Mouse (Mus musculus) midbrain, embryonic 16.5 days (tissue): ENCODE results near the gene Gtf3c5. TPM values are rescaled to one million over a fixed set of nuclear protein-coding genes. Genes with fewer than 3 reads are reported as not detected.

Experiments
- ATAC-seq: fragments of 200-750 bp; cut with Nextera tagmentation; 2 replicates; pipeline ENCODE4 v1.8.0; 2017; ENCODE audit warnings: moderate TSS enrichment
- H3K27ac ChIP-seq: fragments of 300-500 bp; sonication (generic); 2 replicates; pipeline ENCODE4 v1.5.1; 2014; ENCODE audit warnings: mild to moderate bottlenecking, low read length, mixed read lengths
- H3K27me3 ChIP-seq: fragments of 300-500 bp; sonication (generic); 2 replicates; pipeline ENCODE4 v1.6.1; 2014; ENCODE audit warnings: low read depth, low read length, mixed read lengths; ENCODE audit not compliant: control insufficient read depth, insufficient read depth
- H3K36me3 ChIP-seq: fragments of 300-500 bp; sonication (generic); 2 replicates; pipeline ENCODE4 v1.6.1; 2014; ENCODE audit warnings: mild to moderate bottlenecking, low read length, moderate library complexity, mixed read lengths; ENCODE audit not compliant: control insufficient read depth, insufficient read depth
- H3K4me1 ChIP-seq: fragments of 300-500 bp; sonication (generic); 2 replicates; pipeline ENCODE4 v1.6.1; 2014; ENCODE audit warnings: mild to moderate bottlenecking, low read length, mixed read lengths; ENCODE audit not compliant: control insufficient read depth, insufficient read depth
- H3K4me2 ChIP-seq: fragments of 300-500 bp; sonication (generic); 2 replicates; pipeline ENCODE4 v1.6.1; 2014; ENCODE audit warnings: mild to moderate bottlenecking, low read length, mixed read lengths
- H3K4me3 ChIP-seq: fragments of 300-500 bp; sonication (generic); 2 replicates; pipeline ENCODE4 v1.5.1; 2014; ENCODE audit warnings: low read depth, mild to moderate bottlenecking, low read length, moderate library complexity, mixed read lengths
- H3K9ac ChIP-seq: fragments of 300-500 bp; sonication (generic); 2 replicates; pipeline ENCODE4 v1.6.1; 2014; ENCODE audit warnings: low read depth, low read length, mixed read lengths
- H3K9me3 ChIP-seq: fragments of 300-500 bp; sonication (generic); replicated peaks from 2 replicates; pipeline ENCODE4 v1.6.1; 2014; ENCODE audit warnings: mild to moderate bottlenecking, low read length, mixed read lengths; ENCODE audit not compliant: control insufficient read depth, poor library complexity, severe bottlenecking
- WGBS: fragments of 180-500 bp; shearing (Covaris S2); extraction: QIAGEN DNeasy Blood & Tissue Kit; methylation state at CpG from one replicate; pipeline ENCODE4 v1.1.7; 2014; 5-methylcytosine and 5-hydroxymethylcytosine counted together
- polyA plus RNA-seq: library from polyadenylated mRNA; unstranded; fragments of >200 nt; fragmentation: Nextera tagmentation; extraction: Ambion mirVana; gene quantifications from 2 replicates; pipeline ENCODE4 v1.2.1, GENCODE M21; 2015

Gene Gtf3c5
- polyA plus RNA-seq, 1 experiment from 2014 or later: 42.3 TPM

DNA sequence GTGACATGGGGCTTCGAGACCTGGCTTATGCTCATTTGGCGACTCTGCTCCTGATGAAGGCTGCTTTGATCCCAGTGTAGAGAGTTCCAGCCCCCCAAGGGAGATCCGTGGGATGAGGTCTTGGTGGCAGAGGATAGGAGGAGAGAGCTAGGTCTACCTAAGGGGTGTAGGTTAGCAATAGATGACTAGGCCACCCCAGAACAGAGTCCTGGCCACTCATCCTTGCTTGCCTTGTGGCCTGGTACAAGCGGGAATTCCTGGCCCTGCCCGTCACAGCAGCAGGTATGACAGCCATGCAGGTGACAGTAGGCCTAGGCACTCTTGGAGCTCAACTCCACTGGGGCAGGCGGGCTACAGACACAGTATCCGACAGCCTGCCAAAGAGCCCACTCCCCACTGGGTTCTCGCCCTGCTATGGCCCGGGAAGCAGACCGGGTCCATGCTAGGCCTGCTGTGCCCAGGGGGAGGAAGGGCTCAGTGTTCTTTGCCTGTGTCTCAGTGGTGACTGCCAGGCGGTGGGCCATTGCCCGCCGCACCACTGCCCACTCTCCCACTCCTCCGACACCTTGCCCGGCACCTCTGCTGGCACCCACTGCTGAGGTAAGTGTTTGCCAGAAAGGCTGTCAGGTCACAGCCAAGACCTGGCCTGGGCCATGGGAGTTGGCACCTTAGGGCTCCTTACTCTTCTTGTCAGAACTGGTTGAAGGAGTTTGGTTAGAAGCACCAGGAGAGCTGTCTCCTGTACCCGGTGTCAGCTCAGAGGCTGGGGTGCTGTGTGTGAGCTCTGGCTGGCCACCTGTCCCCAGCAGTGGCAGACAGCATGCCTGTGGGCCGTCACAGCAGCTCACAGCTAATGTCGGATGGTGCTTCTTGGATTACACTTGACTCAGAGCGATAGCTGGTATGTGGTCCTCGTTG, 55.9 kb downstream of the Gtf3c5 start:
- Histone ChIP-seq H3K27ac (no peak overlapping the region), H3K9ac (peak overlapping the region; percentile 16; the same call in 1 of the 2 replicates), H3K4me2 (no peak overlapping the region), H3K27me3 (no peaks in the 10 kb centered on the region), H3K36me3 (no peaks in the 10 kb centered on the region), H3K4me1 (peaks cover 64% of the 10 kb centered on the region), H3K4me3 (no peak overlapping the region), H3K9me3 (no peaks in the 10 kb centered on the region)
- ATAC-seq: no peak
- 86% methylated on average over 20 of the region's 20 CpGs for WGBS

DNA sequence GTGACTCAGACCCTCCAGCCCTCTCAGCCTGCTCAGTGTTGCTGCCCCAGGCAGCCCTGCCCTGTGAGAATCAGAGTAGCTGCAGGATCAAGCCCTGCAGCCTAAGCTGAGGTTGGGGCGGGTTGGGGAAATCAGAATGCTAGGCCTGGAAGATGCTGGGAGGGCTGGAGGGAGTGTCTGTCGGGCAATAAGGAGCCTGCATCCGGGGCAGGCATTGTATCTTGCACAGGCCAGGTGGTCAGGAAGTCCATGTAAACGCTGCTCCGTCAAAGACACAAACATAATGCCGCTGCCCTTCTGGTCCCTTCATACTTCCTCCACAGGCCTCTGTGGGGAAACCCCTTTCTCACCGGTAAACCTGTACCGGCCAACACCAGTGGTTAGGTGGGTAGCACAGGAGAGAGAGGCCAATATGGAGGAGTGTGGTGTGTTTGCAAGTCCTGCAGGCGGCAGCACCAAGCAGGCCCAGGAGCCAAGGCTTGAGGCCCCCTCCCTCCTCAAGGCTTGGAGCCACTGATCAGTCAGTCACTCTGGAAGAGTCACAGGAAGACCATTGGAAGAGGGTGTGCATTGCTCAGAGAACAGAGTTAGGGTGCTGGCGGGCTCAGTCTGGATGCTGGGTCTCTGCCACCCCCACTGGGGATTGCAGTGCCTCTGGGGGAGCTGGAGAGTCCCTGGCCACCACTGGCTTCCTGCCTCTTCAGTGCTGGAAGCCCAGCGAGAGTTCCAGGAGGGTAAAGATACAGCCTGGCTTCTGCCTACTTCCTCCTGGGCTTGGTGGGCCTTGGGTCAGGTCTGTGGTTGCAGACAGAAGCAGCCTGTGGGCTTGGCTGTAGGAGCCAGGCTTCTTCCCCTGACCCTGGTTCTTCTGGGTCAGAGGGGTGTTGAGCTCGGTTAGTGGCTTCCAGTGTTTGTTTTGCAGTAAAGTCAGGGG, 57.3 kb downstream of the Gtf3c5 start:
- ATAC-seq: no peak
- H3K4me3 ChIP-seq: no peak overlapping the region
- no peaks in the 10 kb centered on the region for H3K9me3 ChIP-seq
- peak overlapping the region; percentile 72 for H3K27ac ChIP-seq
- H3K4me2 ChIP-seq: no peak overlapping the region
- no peaks in the 10 kb centered on the region for H3K27me3 ChIP-seq
- H3K9ac ChIP-seq: peak overlapping the region; percentile 22; the same call in 1 of the 2 replicates
- peaks cover 52% of the 10 kb centered on the region for H3K4me1 ChIP-seq
- 34% methylated on average over 12 of the region's 12 CpGs for WGBS
- H3K36me3 ChIP-seq: no peaks in the 10 kb centered on the region

DNA sequence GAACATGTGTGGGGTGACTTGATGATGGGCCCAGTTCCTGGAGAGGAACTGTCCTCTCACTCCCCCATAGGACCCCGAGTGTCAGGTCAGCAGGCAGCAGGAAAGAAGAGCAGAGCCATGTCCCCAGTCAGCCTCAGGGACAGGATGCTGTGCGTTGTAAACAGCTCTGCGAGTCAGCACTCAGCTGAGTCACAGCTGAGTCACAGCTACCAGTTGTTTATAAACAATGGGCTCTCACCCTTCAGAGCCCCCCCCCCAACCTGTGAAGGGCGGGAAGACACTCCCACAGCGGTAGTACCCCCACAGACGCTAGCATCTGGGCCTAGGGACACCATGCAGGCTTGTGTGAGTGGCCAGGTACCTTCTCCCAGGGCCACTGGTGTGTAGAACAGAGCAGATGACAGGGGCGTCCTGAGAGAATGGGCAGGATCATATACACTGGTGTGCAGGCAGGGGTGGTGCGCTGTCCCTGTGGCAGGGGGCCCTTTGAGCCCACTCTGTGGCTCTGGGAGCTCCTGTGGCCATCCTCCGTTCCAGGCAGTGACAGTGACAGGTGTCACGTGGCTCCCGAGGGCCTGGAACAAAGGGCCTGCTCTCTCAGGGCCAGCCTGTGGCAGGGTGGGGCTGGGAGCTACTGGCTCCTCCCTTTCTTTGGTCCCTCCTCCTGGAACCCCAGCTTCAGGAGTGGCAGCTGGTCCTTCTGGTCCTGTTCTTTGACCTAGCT, 58.2 kb downstream of the Gtf3c5 start:
- peak overlapping the region; percentile 23; the same call in 1 of the 2 replicates for H3K4me2 ChIP-seq
- WGBS: 9% methylated on average over 11 of the region's 11 CpGs
- peak overlapping the region; percentile 22 for H3K9ac ChIP-seq

DNA sequence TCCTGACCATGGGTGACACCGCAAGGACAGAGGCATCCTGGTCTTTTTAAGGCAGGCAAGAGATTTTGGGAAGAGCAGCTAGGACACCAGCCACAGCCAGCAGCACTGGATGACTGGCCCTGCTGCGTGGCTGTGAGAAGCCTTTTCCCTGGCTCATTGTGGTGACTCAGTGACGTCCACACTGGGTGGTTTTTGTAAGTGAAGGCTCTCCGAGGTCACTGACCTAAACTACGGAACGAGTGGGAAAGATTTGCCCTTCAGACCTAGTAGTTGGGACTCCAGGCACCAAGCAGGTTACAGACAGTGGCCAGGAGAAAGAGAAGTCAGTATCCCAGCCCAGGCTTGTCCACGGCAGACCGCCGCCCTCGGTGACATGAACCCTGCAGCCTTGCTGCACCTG, 59.1 kb downstream of the Gtf3c5 start:
- Histone ChIP-seq H3K27ac (peak overlapping the region; percentile 72; the same call in 1 of the 2 replicates), H3K9me3 (no peaks in the 10 kb centered on the region), H3K9ac (no peak overlapping the region), H3K4me2 (no peak overlapping the region), H3K4me3 (no peak overlapping the region), H3K36me3 (no peaks in the 10 kb centered on the region), H3K27me3 (no peaks in the 10 kb centered on the region), H3K4me1 (peaks cover 55% of the 10 kb centered on the region)
- WGBS: 74% methylated on average over 10 of the region's 10 CpGs
- ATAC-seq: no peak

More for the DNA sequence above, 58.2 kb downstream of the Gtf3c5 start:
- Histone ChIP-seq H3K9me3 (no peaks in the 10 kb centered on the region), H3K4me3 (no peak overlapping the region), H3K36me3 (no peaks in the 10 kb centered on the region), H3K4me1 (peaks cover 57% of the 10 kb centered on the region), H3K27ac (peak overlapping the region; percentile 72), H3K27me3 (no peaks in the 10 kb centered on the region)
- ATAC-seq: peak; percentile 13; the same call in 1 of the 2 replicates

DNA sequence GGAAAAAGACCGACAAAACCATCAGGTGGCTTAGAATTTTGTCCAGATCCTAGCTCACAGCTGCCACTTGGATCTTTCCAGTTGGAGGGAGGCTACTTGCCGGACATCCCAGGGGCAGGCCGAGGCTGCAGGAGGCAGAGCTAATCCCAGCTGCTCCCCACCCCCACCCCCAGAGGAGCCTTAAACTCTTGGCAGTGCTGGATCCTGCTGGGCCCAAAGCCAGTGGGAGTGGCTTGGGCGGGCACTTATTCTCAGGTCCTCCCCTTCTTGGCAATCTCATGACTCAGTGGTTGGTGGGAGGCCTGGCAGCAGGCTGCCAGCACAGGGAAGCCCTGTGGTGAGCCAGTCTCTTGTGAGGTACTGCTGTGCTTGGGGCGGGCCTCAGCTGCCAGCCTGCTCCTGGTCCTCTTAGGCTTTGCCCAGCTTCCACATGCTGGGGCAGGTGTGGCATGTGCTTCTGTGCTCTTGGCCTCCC, 59.9 kb downstream of the Gtf3c5 start:
- Histone ChIP-seq H3K9me3 (no peaks in the 10 kb centered on the region), H3K4me1 (peaks cover 57% of the 10 kb centered on the region)

DNA sequence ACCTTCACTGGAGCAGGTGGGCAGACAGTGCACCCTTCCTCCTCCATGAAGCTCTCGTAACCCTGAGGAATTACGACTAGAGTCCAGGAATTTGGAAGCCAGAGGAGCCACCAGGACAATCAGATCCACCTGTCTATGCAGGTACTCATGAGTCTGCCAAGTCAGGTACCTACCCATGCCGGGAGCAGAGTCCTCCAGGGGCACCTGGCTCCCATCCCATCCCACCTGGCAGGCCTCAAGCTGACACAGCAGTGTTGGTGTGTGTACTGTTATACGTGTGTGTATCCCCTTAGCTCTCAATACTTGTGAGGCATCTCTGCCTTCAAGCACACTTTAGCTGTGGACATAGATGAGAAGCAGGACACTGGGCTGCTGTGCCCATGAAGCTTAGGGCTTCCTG, 61.4 kb downstream of the Gtf3c5 start:
- no peaks in the 10 kb centered on the region for H3K36me3 ChIP-seq
- H3K4me2 ChIP-seq: no peak overlapping the region
- peaks cover 58% of the 10 kb centered on the region for H3K4me1 ChIP-seq
- H3K27ac ChIP-seq: no peak overlapping the region
- ATAC-seq: no peak
- H3K9me3 ChIP-seq: no peaks in the 10 kb centered on the region
- H3K4me3 ChIP-seq: no peak overlapping the region
- no peaks in the 10 kb centered on the region for H3K27me3 ChIP-seq
- 89% methylated on average over 4 of the region's 4 CpGs for WGBS
- H3K9ac ChIP-seq: no peak overlapping the region

More for the DNA sequence above, 59.9 kb downstream of the Gtf3c5 start:
- Histone ChIP-seq H3K4me2 (no peak overlapping the region), H3K9ac (no peak overlapping the region), H3K4me3 (no peak overlapping the region), H3K27ac (0 out of 2 replicates have a peak overlapping the region, but pooled peaks have one; percentile 30), H3K27me3 (no peaks in the 10 kb centered on the region), H3K36me3 (no peaks in the 10 kb centered on the region)
- ATAC-seq: peak; percentile 72
- WGBS: 8% methylated on average over 5 of the region's 5 CpGs

GRCm38 (mm10) chr2:28521571-28522151, 61.9 kb downstream of the Gtf3c5 start:
- no peaks in the 10 kb centered on the region for H3K36me3 ChIP-seq
- H3K9me3 ChIP-seq: no peaks in the 10 kb centered on the region
- H3K27me3 ChIP-seq: no peaks in the 10 kb centered on the region
- peaks cover 62% of the 10 kb centered on the region for H3K4me1 ChIP-seq
- no peak overlapping the region for H3K4me3 ChIP-seq
- no peak overlapping the region for H3K27ac ChIP-seq
- ATAC-seq: no peak
- no peak overlapping the region for H3K4me2 ChIP-seq
- 85% methylated on average over 6 of the region's 6 CpGs for WGBS
- H3K9ac ChIP-seq: no peak overlapping the region

- peak overlapping the region; percentile 2; the same call in 1 of the 2 replicates for H3K9ac ChIP-seq
- no peaks in the 10 kb centered on the region for H3K36me3 ChIP-seq
- 67% methylated on average over 5 of the region's 5 CpGs for WGBS
- H3K4me3 ChIP-seq: no peak overlapping the region
- ATAC-seq: no peak
- no peaks in the 10 kb centered on the region for H3K9me3 ChIP-seq
- peaks cover 64% of the 10 kb centered on the region for H3K4me1 ChIP-seq
- no peak overlapping the region for H3K27ac ChIP-seq
- H3K27me3 ChIP-seq: no peaks in the 10 kb centered on the region
- H3K4me2 ChIP-seq: no peak overlapping the region
Measured at GRCm38 (mm10) chr2:28520581-28520980, 63.0 kb downstream of the Gtf3c5 start.
